Mouse (Mus musculus) lung, postnatal 4 days (tissue): ENCODE measurements at regions not wholly inside any gene's neighbourhood (a gene's known extent, or its start where the extent isn't known, plus 50 kb on each side); places are given as distances from the start of the nearest gene placed in this dataset.
"Not testable (repeated sequence)": the region's sequence is repeated elsewhere in the genome, so short reads cannot be mapped to it uniquely, and the experiment has no call there.

ENCODE experiments used
- DNase-seq, 2 experiments: peaks; one replicate each; pipeline ENCODE4 v3.0.0; 2021

DNA sequence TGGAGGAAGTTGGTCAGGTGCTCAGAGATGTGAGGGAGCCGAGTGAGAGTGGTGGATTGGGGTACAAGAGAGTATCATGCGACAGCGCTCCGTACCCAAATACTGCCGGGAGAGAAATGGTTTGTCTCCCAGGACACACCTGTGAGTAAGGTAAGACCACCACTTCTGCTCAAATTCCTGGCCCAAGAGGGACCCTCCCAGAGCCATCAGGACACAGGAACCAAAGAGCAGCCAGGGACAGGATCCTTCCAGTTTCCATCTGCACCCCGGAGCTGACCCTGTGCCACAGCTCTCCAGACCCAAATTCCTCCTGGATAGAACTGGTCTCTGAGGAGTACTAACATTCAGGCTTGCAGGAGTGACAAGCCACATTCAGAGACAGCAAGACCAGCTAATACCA lies 185.2 kb upstream of the Peli2 start:
- no peak for DNase-seq

DNA sequence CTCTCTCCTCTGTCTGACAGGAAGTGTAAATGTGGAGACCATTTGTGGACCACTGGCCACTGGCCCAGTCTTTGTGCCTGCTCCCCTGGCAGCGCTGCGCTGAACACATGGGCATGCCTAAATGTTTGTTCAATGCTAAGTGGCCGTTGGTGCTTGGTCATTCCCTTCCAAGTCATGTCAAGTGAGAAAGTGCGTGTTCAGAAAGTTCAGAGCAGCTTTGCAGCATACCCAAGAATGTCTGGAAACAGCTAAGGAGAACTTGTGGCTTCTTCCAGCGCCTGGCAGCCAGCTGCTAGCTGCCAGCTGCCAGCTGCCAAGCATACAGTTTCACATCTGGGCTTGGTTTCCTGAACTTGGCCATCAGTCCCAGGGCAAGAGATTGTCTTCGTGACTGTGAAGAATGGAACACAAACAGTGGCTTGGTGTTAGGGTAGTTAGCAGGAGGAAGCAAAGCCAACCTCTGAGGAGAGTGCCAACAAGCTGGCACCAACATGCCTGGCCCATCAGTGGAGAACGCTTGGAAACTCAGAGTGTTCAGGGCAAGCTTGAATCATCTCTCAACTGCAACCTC lies 183.5 kb upstream of the Peli2 start:
- peak; percentile 23 to 70 for DNase-seq

DNA sequence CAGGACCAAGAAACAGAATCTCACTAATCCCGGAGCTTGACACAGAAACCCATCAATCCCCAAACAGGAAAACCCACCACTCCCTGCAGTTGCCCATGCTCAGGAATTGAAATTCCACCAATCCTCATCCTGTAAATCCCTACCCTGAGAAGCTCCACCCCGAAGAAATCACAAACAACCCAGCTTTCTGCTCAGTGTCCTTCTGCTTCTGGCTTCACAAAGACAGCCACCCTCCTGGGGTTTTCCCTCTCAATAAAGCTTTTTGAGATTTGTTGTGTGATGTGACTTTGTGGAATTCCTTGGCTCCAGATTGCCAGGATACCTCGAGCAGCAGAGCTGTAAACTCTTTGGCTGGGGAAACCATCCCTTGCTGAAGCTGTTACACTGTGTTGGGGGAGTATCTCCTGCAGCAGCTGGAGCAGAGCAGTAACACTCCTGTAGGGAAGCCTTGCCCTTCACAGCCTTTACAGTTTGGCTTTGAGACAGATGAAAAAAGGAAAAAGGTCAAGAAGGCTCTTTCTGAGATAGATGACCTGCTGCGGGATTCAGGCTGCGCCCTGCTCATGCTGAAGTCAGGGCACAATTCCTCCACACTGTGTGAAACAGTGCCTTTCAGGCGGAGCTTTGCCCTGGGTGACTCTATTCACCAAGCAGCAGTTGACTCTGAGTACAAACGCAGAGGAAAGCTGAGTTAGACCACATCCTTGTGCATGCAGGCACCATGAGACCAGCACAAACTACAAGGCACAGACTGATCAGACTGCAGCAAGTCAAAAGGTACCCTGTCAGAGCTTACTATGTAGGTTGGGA lies 180.6 kb upstream of the Peli2 start:
- peak in 1 of 2 experiments; percentile 44 for DNase-seq

DNA sequence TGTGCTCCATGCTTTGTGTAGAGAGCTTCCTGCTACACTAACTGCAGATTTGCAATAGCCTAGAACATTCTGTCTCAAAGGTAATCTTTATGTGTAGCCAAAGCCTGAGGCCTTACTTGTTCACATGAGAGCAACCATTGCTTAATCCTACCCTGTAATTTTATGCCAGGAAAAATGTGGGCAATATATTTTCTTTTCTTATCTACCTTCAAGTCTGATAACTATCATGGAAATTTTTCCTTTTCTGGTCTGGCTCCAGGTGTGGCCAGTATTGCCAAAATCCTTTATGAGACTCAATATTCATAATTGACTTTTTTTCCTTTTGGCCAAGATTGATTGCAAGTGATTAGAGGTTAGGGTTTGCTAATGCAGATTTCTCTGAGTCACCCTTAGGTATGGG lies 178.0 kb upstream of the Peli2 start:
- no peak for DNase-seq

DNA sequence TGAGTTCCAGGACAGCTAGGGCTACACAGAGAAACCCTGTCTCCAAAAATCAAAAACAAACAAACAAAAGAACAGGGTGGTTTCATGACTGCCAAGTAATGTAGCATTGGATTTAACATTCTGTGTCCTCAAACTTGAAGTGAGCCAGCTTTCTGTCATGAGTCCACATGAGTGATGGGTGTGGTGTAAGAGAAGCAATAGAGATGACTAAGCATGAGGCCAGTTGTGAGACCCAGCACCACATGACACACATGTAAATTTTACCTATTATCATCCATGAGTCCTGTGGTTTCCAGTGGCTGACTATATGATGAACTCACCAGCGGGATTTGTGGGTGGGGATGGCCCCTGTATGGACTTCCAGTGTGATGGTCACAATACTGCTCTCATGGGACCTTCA lies 176.0 kb upstream of the Peli2 start:
- DNase-seq, result no peak

DNA sequence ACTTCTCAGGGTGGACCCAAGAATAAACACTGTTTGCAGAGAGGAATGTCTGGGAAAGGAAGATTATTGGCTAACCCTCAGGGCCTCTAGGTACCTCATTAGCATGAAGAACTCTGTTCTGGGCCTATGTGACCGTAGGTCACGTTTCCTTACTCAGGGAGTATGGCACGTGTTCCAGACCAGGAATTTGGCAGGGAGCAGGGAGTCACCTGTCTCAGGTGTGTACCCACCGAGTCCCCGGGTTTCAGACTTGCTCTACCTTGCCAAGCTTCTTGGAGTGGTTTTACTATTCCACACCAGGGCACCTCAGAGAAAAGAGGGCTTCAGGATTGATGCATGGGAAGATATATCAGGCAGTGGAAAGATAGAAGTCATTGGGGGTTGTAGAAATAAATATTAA lies 169.6 kb upstream of the Peli2 start:
- no peak for DNase-seq

DNA sequence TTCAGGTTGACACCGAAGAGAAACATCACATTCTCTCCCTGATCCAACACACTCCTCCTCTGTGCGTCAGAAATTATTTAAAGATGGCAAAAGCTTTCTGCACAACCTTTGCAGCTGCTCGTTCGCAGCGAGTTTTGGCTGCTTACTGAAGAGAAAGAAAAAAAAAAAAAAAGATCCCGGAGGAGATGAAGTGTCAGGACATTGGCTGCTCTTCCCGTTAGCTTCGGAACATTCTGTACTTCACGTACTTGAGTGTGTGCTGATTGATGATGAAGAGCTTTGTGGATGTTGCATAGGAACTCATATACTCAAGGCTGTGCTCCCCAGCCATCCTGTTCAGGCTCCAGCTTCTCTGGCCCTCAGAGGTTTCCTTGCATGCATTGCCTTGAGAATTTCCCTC lies 162.5 kb upstream of the Peli2 start:
- DNase-seq, result peak; percentile 21 to 69

DNA sequence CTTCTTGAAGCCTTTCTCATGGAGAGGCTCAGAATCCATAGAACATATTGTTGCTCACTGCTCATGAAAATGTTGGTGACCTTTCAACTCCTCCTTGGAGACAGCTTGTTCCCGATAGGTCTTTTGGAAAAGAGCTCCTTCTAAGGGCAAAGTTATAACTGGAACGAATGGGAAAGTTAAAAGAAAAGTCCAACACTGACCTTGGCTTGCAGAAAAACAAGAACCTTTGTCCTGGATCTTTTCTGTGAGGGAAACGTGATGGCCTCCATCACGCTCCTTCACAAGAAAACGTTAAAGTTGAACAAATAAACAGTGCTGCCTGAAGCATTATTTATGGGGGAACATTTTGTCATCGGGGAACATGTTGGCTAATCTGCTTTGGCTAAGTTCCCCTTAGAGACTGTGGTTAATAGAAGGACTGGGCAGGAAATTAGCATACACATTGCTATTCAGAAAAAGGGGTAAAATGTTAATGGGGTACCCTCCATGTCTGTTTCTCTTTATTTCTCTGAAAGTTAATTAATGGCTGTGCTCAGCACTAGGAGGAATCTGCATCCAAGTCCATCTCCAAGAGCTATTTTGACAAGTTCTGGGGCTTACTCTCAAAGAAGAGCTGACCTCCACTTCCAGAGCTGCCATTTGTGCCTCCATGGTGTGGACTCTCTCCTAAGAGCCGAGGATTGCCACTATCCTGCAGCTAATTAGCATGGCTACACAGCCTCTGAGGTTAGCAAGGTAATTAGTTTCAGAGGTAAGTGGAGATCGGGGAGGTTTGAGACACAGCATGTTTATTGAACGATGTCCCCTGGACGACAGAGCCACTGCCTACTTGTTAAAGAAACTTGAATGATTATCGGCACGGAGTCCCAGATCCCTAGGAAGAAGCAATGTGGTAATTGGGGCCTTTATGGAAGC lies 161.0 kb upstream of the Peli2 start:
- DNase-seq, result no peak

DNA sequence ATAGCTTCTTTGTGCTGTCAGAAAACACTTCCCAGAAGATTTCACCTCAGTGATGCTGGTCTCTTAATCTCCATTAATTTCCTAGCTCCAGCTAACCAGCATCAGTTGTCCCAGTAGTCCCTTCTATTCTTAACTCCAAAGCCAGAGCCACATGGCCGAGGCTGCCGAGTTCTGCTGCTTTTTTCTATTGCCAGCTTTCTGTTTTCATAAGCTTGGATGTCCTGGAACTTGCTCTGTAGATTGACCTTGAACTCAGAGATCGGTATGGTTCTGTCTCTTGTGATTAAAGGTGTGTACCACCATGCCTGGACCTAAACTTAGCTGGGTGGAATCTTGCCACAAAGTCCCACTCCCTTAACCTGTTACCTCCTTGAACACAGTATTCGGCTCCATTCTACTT lies 155.8 kb upstream of the Peli2 start:
- DNase-seq, result not testable (repeated sequence)

DNA sequence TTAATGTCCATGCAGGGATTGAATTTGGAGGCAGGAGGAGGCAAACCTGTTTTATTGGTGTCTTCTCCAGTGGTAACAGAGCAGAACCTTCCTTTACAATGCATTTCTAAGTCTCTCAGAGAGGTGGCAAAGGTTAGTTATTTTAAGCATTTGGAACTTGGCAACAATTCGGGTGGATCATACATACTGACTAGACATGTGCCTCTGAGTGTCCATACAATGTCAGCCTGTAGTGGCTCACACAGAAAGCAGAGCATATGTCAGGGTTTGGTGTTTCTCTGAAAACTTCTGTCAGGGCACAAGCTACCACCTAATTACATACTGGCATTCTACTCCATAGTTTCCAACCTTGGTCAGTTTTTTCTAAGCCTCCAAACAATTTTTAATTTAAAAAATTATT lies 150.8 kb upstream of the Peli2 start:
- DNase-seq, result no peak

DNA sequence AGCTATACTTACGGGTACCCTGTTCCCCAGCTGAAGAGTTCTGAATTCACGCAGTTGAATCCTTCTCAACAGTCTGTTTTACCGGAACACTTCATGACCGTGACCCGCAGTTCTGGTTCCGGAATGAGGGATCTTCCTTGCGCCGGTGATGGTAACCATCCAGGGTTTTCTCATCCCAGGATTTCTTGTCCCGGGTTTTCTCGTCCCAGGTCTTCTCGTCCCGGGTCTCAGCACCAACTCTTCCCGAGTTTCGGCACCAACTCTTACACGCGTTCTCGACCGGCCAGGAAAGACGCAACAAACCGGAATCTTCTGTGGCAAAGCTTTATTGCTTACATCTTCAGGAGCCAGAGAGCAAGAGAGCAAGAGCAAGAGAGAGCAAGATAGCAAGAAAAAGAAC lies 147.5 kb upstream of the Peli2 start:
- not testable (repeated sequence) for DNase-seq

DNA sequence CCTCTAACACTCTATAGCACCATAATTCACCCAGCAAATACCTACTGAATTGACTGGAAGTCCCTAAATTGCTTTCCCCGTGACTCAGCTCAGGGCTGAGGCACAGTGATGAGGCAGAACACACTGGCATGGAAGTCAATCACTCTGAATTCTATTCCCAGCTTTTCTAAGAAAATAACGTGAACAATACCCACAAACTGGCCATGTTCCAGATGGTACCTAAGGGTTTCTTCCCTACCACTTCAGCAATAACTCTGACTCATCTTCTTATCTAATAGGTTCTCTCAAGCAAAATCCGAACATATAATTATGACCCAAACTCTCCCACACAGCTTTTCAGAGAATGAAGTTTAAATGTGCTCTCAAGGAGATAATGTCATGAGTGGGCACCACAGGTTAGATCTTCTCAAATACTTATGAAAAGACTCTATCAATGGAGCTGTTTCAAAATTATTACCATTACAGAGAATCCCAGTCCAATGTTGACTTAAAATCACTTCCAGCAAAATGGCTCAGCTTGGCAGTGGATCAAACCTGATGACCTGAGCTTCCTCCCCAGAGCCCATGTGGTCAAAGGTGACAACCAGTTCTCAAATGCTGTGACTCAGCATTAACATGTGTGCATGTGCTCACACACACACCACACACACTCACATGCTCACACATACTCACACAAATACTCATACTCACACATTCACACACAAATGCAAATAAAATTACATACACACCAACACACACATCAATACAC lies 137.5 kb upstream of the Peli2 start:
- no peak for DNase-seq

DNA sequence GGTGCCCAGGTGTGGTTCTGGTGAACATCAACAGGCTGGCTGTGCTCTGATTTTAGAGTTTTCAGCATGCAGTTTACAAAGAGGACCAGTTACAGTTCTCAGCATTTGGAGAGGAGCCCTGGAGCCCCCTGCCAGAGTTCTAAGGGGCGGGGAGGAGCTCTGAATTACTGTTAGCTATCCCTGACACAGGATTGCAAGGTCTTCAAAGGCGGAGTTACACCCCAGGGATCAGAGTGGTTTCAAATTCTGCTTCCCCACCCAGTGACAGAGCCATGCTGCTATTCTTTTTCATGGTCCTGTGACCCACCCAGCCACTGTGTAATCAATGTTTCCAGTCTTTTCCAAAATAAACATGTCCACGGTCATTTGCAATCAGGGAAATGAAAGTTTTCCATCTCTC lies 134.1 kb upstream of the Peli2 start:
- DNase-seq, result no peak

DNA sequence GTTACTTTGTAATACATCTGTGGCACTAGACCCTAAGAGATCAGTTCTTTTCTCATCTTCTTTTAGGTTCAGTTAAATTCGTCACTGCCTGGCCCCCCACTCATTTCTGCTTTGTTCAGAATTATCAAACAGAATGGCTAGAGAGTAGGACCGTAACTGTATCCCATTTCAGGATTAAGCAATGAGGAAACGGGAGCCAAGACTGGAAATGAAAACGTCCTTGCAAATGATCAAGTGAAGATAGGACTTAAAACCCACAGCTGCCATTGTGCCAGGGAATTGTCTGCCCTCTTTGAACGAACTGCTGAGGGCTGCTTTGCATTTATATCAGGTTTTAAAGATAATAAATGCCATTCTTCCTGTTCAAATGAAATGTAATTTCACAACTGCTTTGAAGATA lies 133.7 kb upstream of the Peli2 start:
- no peak for DNase-seq

DNA sequence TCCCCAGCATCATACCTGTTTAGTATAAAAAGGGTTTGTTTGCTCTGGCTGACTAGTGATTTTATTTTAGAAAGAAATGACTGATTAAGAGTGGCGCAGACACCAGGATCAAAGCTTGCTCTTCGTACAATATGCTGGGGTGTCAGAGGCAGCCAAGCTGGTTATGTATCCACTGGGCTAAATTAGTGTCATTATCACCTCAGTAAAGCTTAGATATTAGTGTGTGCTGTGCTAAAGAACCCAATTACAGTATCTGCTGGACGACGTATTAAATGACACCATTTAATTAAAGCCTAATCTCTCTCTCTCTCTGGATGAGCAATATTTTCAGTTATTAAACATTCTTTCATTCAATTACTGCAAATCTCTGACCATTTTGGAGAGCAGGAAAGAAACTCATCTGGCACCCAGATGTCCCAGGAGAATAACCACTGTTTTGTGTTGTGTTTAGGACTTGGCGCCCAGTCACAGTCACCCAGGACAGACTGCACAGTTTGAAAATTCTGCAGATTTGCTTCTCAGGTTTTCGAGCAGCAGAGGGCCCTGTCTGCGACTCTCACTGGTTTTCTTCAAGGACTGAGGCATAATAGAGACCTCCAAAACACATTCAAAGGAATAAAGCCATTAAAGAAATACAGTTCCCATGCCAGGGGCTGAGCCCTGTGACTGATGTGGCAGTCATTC lies 133.1 kb upstream of the Peli2 start:
- DNase-seq, result no peak

DNA sequence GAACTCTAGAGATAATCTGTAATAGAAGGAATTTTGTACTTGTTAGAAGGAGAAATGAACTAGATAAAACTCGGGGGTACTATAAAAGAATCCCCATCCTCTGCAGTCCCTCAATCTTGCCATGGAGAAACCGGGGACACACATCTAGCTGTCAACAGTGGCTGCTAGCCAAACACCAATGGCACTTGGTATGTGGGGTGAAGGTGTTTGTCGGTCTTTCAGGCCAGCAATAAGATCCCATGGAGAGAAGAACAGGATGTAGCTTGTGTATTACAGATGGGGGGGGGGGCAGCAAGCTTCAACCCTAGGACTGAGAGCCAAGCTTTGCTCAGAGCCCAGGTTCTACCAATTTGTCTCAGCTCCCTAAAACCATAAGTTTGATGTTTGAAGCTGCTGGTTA lies 132.5 kb upstream of the Peli2 start:
- no peak for DNase-seq

DNA sequence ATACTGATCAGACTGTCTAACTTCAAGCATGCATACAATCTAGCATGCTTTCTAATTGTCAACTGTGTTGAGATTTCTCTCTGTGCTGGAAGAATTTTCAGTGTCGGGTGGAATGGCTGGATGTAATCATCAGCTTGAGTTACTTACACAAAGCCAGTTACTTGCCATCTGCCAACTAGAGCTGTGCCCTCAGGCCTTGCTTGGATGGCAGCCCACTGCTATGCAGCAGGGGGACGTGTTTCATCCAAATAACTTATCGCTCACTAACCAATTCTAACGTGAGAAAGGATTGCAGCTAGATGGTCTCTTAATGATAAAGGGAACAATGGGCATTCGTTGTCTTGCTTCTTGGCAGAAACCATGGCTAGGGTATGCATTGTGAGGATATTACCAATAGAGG lies 131.3 kb upstream of the Peli2 start:
- DNase-seq, result no peak

DNA sequence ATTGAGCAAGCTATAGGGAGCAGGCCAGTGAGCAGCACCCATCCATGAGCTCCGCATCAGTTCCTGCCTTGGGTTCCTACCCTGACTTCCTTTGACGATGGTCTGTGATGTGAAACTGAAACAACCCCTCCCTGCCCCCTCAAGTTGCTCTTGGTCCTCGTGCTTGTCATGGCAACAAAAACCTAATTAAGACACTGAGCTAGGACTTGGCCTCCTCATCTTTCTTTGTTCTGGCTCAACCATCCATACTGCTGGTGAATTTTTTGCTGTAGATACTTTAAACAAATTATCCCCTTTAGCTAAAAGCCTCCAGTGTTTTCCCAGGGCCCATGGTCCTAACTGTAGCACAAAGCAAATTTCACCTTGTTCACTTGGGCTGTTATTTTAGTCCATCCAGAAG lies 129.9 kb upstream of the Peli2 start:
- DNase-seq, result no peak

DNA sequence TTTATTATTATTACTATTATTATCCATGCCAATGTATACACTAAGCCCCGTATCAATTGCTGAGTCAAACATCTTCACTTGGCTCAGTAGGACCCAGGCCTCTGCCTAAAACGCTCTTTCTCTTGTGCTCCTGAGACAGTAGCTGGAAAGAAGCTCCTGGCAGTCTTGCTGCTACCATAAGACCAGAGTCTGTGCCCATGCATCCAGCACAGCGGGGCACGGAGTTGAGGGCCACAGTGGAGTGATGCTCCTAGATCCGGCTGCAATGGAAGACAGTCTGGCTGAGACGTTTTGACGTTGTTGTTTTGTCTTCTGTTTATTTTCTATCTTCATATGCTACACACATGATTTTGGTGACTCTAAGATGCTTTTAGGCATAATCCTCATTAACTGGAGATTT lies 129.1 kb upstream of the Peli2 start:
- no peak for DNase-seq

DNA sequence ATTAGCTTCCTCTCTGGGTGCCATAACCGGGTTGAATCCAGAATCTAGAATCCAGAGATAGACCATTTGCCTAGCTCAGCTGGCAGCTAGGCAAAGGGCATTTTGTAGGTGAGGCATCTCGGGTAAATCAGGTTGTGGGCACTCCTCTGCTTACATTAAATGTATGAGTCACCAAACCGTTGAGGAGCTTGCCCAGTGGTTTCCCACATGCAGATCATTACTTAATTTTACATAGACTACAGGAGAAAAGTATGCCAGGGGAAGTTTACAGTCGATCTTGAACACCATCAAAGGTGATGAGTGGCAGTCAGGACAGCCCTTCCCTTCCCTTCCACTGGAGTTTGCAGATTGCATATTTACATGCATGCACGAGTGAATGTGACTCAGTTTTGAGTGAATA lies 128.5 kb upstream of the Peli2 start:
- no peak for DNase-seq

DNA sequence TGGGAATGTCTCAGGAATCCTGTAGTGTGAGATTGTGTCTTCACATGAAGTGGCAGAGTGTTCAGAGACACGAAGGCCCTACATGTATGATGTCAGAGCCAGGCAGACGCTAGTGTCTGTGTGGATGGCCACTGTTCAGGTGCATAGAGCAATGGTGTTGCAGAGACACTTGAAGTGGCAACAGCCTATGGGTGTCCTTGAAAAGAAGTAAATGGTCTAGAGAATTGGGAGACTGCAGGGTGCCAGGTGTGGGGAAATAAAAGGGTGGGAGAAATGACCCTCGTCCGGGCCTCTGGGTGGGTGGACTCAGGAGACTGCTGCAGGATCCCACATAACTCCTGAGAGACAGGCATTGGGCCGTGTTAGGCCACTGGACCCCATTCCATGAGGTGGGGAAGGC lies 127.8 kb upstream of the Peli2 start:
- DNase-seq, result no peak

DNA sequence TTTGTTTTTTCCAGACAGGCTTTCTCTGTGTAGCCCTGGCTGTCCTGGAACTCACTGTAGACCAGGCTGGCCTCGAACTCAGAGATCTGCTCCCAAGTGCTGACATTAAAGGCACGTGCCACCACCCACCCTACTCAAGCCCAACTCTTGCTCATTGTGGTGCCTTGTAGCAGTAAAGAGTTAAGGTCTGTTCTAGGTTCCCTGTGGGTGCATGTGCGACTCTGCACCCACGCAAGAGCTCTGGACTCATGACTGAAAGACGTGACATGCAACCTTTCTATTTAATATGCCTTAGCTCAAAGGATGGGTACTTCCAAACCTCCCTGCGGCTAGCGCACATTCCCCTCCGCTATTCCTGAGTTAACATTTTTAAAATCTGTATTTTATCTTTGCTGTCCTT lies 121.7 kb upstream of the Peli2 start:
- DNase-seq, result no peak
